Mouse (Mus musculus) hindbrain, embryonic 15.5 days (tissue): ENCODE measurements at regions not wholly inside any gene's neighbourhood (a gene's known extent, or its start where the extent isn't known, plus 50 kb on each side); places are given as distances from the start of the nearest gene placed in this dataset.

Experiments used
- ATAC-seq: fragments of 200-750 bp; cut with Nextera tagmentation; 2 replicates; pipeline ENCODE4 v1.8.0; 2017; ENCODE audit warnings: low read depth, moderate number of reproducible peaks, moderate TSS enrichment; ENCODE audit not compliant: low FRiP score
- H3K27ac ChIP-seq: fragments of 300-500 bp; sonication (generic); replicated peaks from 2 replicates; pipeline ENCODE4 v1.5.1; 2015; ENCODE audit warnings: mild to moderate bottlenecking, inconsistent platforms
- H3K27me3 ChIP-seq: fragments of 300-500 bp; sonication (generic); 2 replicates; pipeline ENCODE4 v1.6.1; 2015; ENCODE audit warnings: control low read depth, inconsistent platforms
- H3K36me3 ChIP-seq: fragments of 300-500 bp; sonication (generic); 2 replicates; pipeline ENCODE4 v1.6.1; 2015; ENCODE audit warnings: control low read depth, inconsistent platforms
- H3K4me1 ChIP-seq: fragments of 300-500 bp; sonication (generic); replicated peaks from 2 replicates; pipeline ENCODE4 v1.6.1; 2015; ENCODE audit warnings: control low read depth, inconsistent platforms
- H3K4me2 ChIP-seq: fragments of 300-500 bp; sonication (generic); 2 replicates; pipeline ENCODE4 v1.6.1; 2015; ENCODE audit warnings: moderate library complexity, mild to moderate bottlenecking, inconsistent platforms
- H3K4me3 ChIP-seq: fragments of 300-500 bp; sonication (generic); 2 replicates; pipeline ENCODE4 v1.5.1; 2015; ENCODE audit warnings: mild to moderate bottlenecking, inconsistent platforms
- H3K9ac ChIP-seq: fragments of 300-500 bp; sonication (generic); 2 replicates; pipeline ENCODE4 v1.6.1; 2015; ENCODE audit warnings: inconsistent platforms
- H3K9me3 ChIP-seq: fragments of 300-500 bp; sonication (generic); 2 replicates; pipeline ENCODE4 v1.6.1; 2016; ENCODE audit warnings: control low read depth, inconsistent platforms
- WGBS: fragments of 180-500 bp; shearing (Covaris S2); methylation state at CpG from one replicate; pipeline ENCODE4 v1.1.7; 2015; 5-methylcytosine and 5-hydroxymethylcytosine counted together

DNA sequence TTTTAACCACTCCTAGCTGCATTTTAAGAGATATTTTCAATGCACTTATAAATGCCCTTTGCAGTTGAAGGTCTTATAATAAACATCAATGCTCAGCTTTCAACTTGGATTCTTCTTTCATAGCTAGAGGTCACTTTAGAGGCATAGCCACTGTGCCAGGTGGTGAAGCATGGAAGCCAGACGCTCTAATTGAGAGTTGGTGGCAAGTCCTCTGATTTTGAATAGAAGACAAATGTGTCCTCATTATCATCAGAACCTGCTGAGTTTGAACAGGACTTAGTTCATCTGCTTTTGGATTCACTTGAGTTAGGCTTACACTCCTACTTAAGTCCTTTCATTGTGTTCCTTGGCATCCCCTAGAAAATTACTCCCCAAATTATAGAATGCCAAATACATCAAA, 459.0 kb upstream of the Gcfc2 start:
- Histone ChIP-seq H3K9ac (no peak overlapping the region), H3K9me3 (no peaks in the 10 kb centered on the region), H3K4me2 (no peak overlapping the region), H3K4me3 (no peak overlapping the region), H3K4me1 (peaks cover 6% of the 10 kb centered on the region; the same call in 1 of the 2 replicates), H3K27me3 (no peaks in the 10 kb centered on the region), H3K36me3 (no peaks in the 10 kb centered on the region), H3K27ac (no peak overlapping the region)
- 62% methylated on average over 1 of the region's 1 CpGs for WGBS
- ATAC-seq, result no peak

DNA sequence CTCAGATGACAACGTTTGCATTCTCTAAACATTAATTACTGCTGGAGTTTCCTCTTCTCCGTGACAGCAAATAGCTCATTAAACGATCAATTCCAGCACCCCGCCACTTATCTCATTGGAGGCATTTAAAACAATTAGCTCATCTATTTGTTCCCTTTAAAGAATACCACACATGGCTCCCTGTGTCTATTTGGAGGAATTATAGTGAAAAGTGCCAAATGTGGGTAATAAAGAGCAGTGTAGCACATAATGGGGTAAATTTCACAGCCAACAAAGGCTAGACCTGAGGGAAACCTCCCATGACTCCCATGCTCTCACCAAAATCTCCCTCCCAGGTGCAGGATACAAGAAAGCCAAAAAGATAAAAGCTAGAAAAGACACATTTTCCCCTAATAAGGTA, 456.9 kb upstream of the Gcfc2 start:
- no peak overlapping the region for H3K4me2 ChIP-seq
- no peak overlapping the region for H3K27ac ChIP-seq
- H3K27me3 ChIP-seq, result no peaks in the 10 kb centered on the region
- H3K4me1 ChIP-seq, result peaks cover 6% of the 10 kb centered on the region; the same call in 1 of the 2 replicates
- WGBS, result 39% methylated on average over 4 of the region's 4 CpGs
- no peaks in the 10 kb centered on the region for H3K36me3 ChIP-seq
- no peaks in the 10 kb centered on the region for H3K9me3 ChIP-seq
- ATAC-seq, result no peak
- no peak overlapping the region for H3K4me3 ChIP-seq
- H3K9ac ChIP-seq, result no peak overlapping the region

DNA sequence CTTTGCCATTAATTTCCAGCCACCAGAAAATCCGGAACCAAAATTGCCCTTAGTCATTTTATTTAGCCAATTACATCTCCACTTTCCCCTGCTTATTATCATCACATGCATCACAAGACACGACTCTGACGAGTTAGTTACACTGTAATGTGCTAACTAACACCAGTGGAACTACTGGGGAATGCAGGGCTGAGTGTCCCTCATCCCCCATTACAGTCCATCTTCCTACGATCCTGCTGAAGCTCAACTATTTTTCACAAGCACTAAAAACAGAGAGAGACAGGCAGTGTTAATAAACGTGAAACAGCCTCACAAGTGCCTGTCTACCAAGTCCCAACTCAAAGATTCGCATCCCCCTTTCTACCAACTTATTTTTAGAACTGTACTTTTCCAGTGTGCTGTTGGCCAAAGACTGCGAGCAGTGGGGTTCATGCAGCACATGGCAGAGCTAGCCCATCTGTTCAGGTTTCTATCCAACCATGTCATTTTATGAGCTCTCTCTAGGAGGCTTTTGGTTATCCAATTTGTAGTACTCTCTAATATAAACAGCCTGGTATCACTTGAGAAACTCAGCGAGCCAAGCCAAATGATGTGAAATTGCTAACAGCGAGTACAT, 452.0 kb upstream of the Gcfc2 start:
- no peaks in the 10 kb centered on the region for H3K27me3 ChIP-seq
- H3K27ac ChIP-seq, result no peak overlapping the region
- H3K4me2 ChIP-seq, result no peak overlapping the region
- ATAC-seq, result peak; percentile 56
- H3K9ac ChIP-seq, result no peak overlapping the region
- WGBS, result 65% methylated on average over 9 of the region's 9 CpGs
- H3K36me3 ChIP-seq, result no peaks in the 10 kb centered on the region
- peaks cover 3% of the 10 kb centered on the region; the same call in 1 of the 2 replicates for H3K4me1 ChIP-seq
- no peak overlapping the region for H3K4me3 ChIP-seq
- no peaks in the 10 kb centered on the region for H3K9me3 ChIP-seq

DNA sequence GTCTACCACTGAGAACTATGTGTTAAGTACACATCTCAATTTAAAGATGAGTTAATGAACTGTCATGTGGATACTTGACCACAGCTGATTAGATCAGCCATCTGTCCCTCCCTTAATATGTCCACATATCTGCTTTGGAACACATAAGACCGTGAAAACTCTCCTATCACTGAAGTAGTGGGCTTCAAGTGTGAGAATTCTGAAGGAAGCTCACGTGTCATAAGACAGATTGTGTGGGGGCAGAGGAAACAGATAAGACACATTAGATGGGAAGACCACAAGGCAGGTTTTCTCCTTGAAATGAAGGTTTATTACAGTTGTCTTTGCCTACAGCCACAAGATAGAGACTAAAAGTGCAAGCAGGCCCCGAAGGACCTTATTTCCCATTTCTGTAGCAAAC, 451.0 kb upstream of the Gcfc2 start:
- ATAC-seq, result no peak
- Histone ChIP-seq H3K4me2 (no peak overlapping the region), H3K9me3 (no peaks in the 10 kb centered on the region), H3K4me1 (no peaks in the 10 kb centered on the region), H3K27ac (no peak overlapping the region), H3K9ac (no peak overlapping the region), H3K36me3 (no peaks in the 10 kb centered on the region), H3K27me3 (no peaks in the 10 kb centered on the region), H3K4me3 (no peak overlapping the region)
- WGBS, result 72% methylated on average over 3 of the region's 3 CpGs

DNA sequence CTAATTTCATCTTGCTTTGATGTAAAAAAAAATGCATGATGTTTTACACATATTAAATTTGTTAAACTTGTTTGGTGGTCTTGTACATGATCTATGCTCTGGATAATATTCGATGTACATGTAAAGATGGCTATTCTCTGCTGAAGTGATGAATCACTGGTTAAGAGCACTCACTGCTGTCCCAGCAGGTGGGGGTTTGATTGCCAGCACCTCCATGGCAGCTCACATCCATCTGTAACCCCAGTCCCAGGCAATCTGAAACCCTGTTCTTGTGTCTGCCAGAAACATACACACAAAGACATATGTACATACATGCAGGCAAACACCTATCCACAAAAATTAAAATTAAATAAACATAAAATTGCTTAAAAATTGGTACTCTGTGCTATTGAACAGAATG, 448.7 kb upstream of the Gcfc2 start:
- no peaks in the 10 kb centered on the region for H3K9me3 ChIP-seq
- H3K4me2 ChIP-seq, result no peak overlapping the region
- H3K9ac ChIP-seq, result no peak overlapping the region
- H3K4me3 ChIP-seq, result no peak overlapping the region
- no peaks in the 10 kb centered on the region for H3K36me3 ChIP-seq
- ATAC-seq, result no peak
- H3K27ac ChIP-seq, result no peak overlapping the region
- 80% methylated on average over 1 of the region's 1 CpGs for WGBS
- H3K27me3 ChIP-seq, result no peaks in the 10 kb centered on the region
- H3K4me1 ChIP-seq, result no peaks in the 10 kb centered on the region

DNA sequence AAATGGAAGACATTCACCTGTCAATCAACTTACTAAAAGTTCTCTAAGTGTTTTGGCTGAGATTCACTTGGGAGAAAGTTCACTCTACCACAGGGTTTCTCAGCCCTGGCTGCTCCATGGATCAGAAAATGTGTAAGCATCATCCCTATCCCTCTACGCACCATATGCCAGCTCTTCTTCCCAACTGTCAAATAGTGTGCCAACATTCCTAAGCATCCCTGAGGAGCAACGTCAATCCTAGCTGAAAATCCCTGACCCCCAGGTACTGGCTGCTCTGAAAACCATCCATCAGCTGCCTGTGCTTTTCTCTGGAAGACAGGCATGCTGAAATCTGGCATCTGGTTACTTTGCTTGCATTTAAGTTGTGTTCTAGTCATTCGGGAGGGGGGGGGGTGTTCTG, 436.5 kb upstream of the Gcfc2 start:
- no peak overlapping the region for H3K4me2 ChIP-seq
- ATAC-seq, result no peak
- 56% methylated on average over 3 of the region's 3 CpGs for WGBS

DNA sequence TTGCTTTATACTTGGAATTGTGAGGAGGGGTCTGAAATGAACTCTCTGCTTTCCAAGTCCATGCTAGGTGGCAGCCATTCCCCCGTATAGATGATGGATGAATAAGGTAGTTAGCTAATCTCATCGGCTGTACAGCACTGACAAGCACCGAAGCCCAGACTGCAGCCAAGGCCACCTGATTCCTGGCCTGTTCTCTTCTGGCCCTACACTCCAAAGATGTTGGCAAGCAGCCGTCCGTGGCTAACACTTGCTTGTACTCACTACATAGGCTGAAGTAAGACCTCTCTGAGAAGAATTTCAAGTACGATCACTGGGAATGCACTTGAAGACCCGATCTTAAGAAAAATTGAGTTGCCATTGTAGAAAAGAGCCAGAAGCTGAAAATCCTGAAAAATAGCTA, 427.2 kb upstream of the Gcfc2 start:
- no peaks in the 10 kb centered on the region for H3K9me3 ChIP-seq
- no peak overlapping the region for H3K4me3 ChIP-seq
- H3K27ac ChIP-seq, result no peak overlapping the region
- no peak overlapping the region for H3K9ac ChIP-seq
- no peaks in the 10 kb centered on the region for H3K27me3 ChIP-seq
- no peaks in the 10 kb centered on the region for H3K4me1 ChIP-seq
- H3K4me2 ChIP-seq, result no peak overlapping the region
- no peaks in the 10 kb centered on the region for H3K36me3 ChIP-seq
- WGBS, result 91% methylated on average over 7 of the region's 7 CpGs
- no peak for ATAC-seq

More for the DNA sequence above, 436.5 kb upstream of the Gcfc2 start:
- no peak overlapping the region for H3K4me3 ChIP-seq
- H3K27me3 ChIP-seq, result no peaks in the 10 kb centered on the region
- no peak overlapping the region for H3K9ac ChIP-seq
- no peak overlapping the region for H3K27ac ChIP-seq
- H3K9me3 ChIP-seq, result no peaks in the 10 kb centered on the region
- no peaks in the 10 kb centered on the region for H3K4me1 ChIP-seq
- no peaks in the 10 kb centered on the region for H3K36me3 ChIP-seq

DNA sequence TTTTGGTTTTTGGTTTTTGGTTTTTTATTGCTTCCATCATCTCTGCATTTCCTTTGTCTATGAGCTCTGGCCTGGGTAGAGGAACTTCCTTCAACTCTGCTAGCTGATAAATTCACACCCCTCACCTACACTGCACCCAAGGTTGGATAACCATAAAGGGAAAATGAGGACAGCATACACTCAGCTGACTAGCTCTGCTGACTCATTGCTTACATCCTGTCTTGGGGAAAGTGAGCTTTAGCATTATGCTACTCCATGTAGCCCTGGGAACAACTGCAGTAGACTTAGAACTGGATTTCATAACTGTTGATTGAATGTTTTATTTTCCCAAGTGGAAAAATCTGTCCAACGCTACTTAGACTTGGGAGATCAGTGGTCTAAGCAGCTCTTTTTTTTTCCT, 406.3 kb upstream of the Gcfc2 start:
- no peaks in the 10 kb centered on the region for H3K9me3 ChIP-seq
- H3K9ac ChIP-seq, result no peak overlapping the region
- no peak overlapping the region for H3K27ac ChIP-seq
- no peak for ATAC-seq
- H3K36me3 ChIP-seq, result no peaks in the 10 kb centered on the region
- H3K27me3 ChIP-seq, result no peaks in the 10 kb centered on the region
- 93% methylated on average over 1 of the region's 1 CpGs for WGBS
- no peaks in the 10 kb centered on the region for H3K4me1 ChIP-seq
- H3K4me2 ChIP-seq, result no peak overlapping the region
- H3K4me3 ChIP-seq, result no peak overlapping the region

DNA sequence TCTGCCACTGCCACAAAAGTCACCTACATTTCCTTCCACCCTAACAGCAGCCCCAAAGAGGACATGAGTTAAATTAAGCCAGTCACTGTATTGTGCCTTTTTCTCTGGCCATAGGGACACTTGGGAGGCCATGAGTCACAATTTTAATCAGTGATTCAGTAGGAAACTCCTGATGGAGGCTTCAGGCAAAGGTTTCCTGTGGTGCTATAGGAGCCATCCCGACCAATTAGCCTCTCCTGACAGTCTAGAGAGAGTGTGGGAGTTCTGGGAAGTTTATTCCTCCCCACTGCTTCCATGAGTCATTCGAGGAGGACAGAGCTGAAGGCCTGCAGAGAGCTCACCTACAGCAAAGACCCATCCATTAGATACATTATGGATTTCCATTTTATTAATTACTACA, 361.2 kb upstream of the Gcfc2 start:
- Histone ChIP-seq H3K36me3 (no peaks in the 10 kb centered on the region), H3K4me3 (no peak overlapping the region), H3K4me2 (no peak overlapping the region), H3K27ac (no peak overlapping the region), H3K9me3 (no peaks in the 10 kb centered on the region), H3K4me1 (no peaks in the 10 kb centered on the region), H3K9ac (no peak overlapping the region), H3K27me3 (no peaks in the 10 kb centered on the region)
- 61% methylated on average over 2 of the region's 2 CpGs for WGBS
- ATAC-seq, result no peak

DNA sequence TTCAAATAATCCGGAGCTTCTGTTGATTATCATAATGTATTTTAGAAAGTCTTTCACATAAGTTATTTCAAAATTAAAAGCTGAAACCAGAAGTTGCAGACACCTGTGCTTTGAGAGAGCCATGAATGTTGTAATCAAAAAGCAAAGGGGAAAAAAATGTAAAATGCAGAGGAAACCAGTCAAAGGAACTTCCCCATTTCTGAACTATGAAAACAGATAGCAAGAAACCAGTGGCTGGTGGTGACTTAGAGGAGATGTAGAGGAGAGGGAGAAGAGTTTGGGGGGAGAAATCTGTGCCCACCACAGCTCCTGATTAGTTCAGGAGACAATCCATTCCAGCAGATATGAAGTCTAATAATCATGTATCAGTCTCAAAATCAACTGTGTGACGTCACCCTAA, 360.3 kb upstream of the Gcfc2 start:
- no peak for ATAC-seq
- H3K4me3 ChIP-seq, result no peak overlapping the region
- H3K36me3 ChIP-seq, result no peaks in the 10 kb centered on the region
- WGBS, result 90% methylated on average over 2 of the region's 2 CpGs
- no peaks in the 10 kb centered on the region for H3K27me3 ChIP-seq
- H3K9me3 ChIP-seq, result no peaks in the 10 kb centered on the region
- H3K4me1 ChIP-seq, result no peaks in the 10 kb centered on the region
- no peak overlapping the region for H3K27ac ChIP-seq
- H3K4me2 ChIP-seq, result no peak overlapping the region
- no peak overlapping the region for H3K9ac ChIP-seq

DNA sequence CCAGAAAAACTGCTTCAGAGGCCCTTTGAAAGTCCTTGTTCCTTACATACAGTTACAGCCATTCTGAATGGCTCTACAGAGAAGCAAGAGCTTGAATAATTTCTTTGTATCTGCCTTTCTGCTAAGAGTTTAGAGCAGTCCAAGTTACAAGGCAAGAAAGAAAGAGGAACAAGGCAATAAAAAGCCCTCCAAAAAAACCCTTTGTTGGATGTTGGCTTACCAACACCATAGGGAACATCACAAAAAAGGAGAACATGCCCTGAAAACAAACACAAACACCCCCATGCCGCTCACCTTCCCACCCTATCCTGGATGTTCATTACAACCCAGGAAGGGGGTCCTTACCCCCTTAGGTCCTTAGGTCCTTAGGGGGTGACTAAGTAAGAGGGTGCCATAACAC, 359.2 kb upstream of the Gcfc2 start:
- Histone ChIP-seq H3K9me3 (no peaks in the 10 kb centered on the region), H3K27ac (no peak overlapping the region), H3K9ac (no peak overlapping the region), H3K4me2 (no peak overlapping the region), H3K4me1 (no peaks in the 10 kb centered on the region), H3K36me3 (no peaks in the 10 kb centered on the region), H3K4me3 (no peak overlapping the region), H3K27me3 (no peaks in the 10 kb centered on the region)
- WGBS, result 75% methylated on average over 1 of the region's 1 CpGs
- no peak for ATAC-seq

DNA sequence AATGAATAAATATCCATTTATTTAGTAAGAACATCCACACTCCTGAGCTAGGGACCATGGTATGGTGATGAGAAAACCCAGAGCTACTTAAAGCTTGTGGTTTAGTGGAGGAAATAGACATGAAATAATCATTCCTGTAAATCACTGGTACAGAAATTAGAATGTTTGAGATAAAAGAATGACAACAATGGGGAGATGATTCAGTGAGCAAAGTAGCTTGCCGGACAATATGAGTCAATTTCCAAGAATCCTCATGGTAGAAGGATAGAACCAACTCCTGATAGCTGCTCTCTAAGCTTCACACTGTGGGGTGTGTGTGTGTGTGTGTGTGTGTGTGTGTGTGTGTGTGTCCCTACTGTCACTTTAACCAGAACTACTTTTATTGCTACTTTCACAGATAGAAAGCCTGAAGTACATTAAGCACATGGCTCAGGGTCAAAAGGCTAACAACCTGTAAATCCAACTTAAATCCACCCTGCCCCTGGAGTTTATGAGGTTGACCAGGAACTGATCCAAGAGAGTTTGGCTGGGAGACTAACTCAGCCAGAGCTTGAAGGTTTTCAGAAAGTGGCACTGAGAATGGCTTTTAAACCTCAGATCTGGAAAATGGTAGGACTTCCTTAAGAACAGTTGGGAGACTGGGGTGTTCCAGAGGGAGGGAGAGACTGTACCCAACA, 336.9 kb upstream of the Gcfc2 start:
- 89% methylated on average over 1 of the region's 1 CpGs for WGBS
- no peak for ATAC-seq
- H3K4me2 ChIP-seq, result no peak overlapping the region

DNA sequence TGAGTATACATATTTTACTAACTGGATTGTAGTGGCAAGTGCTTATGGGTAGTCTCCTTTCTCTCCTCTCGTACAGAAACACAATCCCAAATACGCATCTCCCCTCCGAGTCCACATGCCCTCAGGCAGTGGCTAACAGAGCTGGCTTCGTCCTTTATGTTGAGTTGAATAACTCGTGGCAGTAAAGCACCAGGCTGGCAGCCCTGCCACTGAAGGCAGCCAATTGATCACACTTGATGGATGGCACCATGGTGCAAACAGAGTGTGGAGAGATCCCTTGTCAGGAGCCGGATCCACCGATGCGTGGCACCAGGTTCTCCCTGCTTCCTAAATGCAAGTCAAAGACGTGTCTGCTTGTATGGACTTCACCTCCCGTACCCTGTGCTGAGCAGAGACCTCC, 333.7 kb upstream of the Gcfc2 start:
- Histone ChIP-seq H3K27ac (no peak overlapping the region), H3K4me2 (peak overlapping the region; percentile 39), H3K36me3 (no peaks in the 10 kb centered on the region), H3K4me3 (no peak overlapping the region), H3K9ac (no peak overlapping the region), H3K9me3 (no peaks in the 10 kb centered on the region), H3K4me1 (0 out of 2 replicates have a peak, but pooled peaks cover 6% of the 10 kb centered on the region), H3K27me3 (no peaks in the 10 kb centered on the region)
- ATAC-seq, result peak; percentile 59; the same call in 1 of the 2 replicates
- WGBS, result 43% methylated on average over 10 of the region's 10 CpGs

More for the DNA sequence above, 336.9 kb upstream of the Gcfc2 start:
- Histone ChIP-seq H3K27ac (no peak overlapping the region), H3K9ac (no peak overlapping the region), H3K4me3 (no peak overlapping the region), H3K36me3 (no peaks in the 10 kb centered on the region), H3K27me3 (no peaks in the 10 kb centered on the region), H3K4me1 (0 out of 2 replicates have a peak, but pooled peaks cover 6% of the 10 kb centered on the region), H3K9me3 (no peaks in the 10 kb centered on the region)
